Mouse (Mus musculus) G1E-ER4 (cell line): Measurements from ENCODE around the gene Synj2. TPM values are rescaled to one million over a fixed set of nuclear protein-coding genes. Genes with fewer than 3 reads are reported as not detected.

Experiments used
- GATA1 ChIP-seq: IDR thresholded peaks from one replicate; pipeline ENCODE4 v1.8.0; 2012; ENCODE audit warnings: low read length, inconsistent platforms
- polyA plus RNA-seq: library from polyadenylated mRNA; stranded (reverse); fragments of >175 nt; gene quantifications from 2 replicates; pipeline ENCODE4 v1.2.3, GENCODE M21; 2012

Gene Synj2
- polyA plus RNA-seq, 1 experiment, result not detected

DNA sequence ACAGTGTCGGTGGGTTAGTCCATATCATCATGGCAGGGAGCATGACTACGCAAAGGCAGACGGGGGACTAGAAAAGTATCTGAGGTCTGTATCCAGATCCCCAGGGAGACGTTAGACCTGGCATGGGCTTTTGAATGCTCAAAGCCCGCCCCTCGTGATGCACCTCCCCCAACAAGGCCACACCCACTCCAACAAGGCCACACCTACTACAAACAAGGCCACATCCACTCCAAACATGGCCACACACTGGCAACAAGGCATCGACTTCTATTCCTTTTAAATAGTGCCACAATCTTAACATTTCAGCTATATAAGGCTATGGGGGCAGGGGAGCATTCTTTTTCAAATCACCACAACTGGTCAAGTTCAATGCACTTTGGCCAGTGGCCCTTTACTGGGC, 79.6 kb downstream of the Synj2 start:
- no peak for TF ChIP-seq GATA1

DNA sequence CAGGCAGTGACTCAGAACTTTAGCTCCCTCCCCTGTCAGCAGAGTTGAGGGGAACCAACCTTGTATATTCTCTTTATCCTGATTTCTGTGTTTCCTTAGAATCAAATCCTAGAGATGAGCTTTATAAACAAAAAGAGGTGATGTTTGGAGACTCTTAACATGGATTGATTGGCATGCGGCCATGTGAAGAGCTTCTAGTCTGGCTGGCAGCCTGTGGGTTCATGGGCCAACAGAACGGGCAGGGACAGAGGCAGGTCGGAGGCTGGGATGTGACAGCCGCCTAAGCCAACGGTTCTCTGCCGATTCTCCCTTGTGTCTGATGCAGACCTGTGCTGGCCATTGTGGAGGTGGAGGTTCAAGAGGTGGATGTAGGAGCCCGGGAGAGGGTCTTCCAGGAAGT, 84.8 kb downstream of the Synj2 start:
- no peak for TF ChIP-seq GATA1

DNA sequence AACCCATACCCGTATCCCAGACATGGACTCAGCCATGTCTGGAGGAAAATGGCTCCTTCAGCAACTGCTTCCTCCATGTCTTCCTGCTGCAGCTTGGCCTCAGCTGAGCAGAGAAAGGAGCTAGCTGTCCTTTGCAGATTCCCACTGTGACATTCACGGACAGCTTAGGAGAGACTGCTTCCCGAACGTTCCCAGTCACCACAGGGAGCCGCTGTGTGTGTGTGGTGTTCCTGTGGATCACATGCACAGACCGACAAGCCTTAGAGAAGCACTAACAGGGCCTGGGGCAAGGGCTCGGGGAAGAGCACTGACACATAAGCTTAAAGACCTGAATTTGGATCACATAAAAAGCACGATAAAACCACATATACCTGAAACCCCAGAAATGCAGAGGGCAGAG, 94.6 kb downstream of the Synj2 start:
- TF ChIP-seq GATA1, result no peak

DNA sequence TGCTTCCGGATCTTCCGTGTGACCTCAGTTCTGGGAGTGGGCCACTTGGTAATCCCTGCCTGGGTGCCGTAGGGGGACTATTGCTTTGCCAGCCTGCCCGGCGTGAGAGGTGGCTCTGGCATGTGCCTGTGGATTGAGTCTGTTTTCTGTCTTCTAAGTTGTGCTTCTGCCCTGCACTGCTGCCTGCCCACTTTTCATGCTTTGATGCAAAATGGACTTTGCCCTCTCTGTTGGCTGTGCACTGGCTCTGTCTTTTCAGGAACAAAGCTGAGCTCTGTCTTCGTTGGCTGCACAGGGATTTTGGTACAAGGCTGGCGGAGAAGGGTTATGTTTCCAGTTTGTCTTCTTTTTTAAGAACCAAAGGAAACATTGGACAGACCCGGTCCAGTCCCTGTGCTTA, 95.4 kb downstream of the Synj2 start:
- TF ChIP-seq GATA1, result no peak

DNA sequence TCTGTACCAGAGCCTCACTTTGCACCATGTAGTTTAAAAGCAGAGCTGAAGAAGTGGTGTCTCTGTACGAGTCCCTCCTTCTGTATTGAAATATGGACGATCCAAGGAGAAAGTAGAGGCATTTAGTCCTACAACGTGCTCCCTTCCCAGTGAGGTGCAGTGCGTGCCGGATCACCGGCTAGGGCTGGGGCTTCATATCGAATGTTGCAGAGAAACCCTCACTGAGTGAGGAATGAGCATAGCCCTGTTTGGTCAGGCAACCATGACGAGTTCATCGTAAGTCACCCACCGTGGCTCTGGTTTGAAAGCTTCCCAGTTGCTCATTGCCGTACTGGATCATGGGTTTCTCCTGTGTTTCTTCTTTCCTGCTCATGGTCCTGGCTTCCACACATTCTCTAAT, 95.8 kb downstream of the Synj2 start:
- TF ChIP-seq GATA1, result no peak

DNA sequence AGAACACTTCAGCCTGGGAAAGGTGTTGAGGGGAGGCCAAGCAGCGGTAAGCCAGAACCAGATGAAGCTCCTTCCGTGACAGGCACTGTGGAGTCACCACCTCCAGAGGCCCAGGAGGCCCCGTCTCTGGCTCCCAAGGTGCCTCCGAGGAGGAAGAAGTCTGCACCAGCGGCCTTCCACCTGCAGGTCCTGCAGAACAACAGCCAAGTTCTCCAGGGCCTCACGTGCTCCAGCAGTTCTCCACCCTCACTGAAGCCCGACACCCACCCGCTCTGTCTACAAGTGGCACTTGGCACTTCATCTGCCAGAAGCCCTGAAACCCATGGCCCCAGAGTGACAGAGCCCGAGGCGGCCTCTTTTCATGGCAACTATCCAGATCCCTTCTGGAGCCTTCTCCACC, 96.4 kb downstream of the Synj2 start:
- no peak for TF ChIP-seq GATA1

DNA sequence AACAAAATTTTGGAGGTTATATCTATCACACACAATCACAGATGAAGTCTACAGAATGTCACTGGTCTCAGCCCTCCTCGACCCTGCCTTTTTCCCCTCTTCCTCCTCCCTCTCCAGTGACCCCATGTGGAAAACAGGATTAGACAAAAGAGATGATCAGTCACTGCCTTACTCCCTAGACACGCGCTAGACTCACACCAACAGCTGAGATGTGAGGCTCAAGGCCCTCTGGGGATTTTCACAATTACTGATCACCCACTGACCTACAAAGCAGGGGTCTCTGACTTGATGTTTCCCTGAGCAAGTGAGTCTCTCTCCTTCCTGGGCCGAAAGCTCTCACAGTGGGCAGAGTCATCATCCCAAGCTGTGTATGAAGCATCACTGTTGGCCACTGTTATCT, 111.7 kb downstream of the Synj2 start:
- TF ChIP-seq GATA1, result no peak

DNA sequence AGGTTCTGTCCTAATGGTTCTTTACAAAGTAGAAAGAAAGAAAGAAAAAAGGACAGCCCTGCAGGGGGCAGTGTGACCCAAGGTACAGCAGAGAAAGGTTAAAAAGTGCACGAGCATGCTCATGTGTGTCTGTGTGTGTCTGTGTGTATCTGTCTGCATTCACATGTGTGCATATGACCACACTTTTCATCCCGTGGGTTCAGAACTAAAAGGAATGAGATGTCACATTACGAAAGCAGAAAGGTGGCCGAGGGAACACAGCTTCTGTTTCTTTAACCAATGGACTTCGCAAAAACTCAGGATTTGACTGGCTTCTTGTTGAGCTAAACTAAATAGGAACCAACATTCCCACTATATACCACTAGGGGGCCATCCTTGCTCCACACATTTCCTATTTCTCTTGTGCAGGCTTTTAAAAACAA, 113.9 kb downstream of the Synj2 start:
- no peak for TF ChIP-seq GATA1

DNA sequence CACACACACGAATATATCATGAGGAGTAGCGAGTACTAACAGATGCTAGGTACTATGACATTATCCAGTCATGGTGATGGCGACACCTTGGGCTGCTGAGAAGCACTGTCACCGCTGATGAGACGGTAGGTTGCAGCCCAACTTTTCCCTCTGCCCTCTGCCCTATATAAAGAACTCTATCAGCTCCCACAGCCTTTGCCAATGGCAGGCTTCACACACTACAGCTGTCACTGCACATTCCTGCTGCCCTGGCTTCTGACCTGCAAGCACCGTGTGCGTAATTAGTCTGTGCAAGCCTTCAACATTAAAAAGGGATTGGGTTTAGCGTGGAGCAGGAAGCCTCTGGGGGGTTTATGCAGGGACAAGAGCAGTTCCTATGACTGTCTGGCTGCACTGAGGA, 121.7 kb downstream of the Synj2 start:
- TF ChIP-seq GATA1, result no peak

DNA sequence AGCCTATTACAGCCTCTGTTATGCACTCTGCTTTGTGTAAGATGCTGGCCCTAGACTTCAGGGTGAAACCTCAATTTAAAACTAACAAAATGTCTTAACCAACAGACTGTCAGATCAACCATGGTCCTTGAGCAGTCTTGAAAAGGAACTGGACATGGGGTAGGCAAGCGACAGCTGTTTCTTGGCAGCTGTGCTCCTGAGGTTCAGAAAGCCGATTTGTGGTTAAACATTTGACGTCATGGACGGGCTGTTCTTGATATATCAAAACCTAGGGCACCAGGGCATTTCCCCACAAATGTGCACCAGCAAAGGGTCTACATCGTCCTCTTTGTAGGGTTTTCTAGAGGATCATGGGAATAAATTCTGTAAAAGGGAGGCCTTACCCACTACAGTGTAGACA, 122.5 kb downstream of the Synj2 start:
- TF ChIP-seq GATA1, result no peak

DNA sequence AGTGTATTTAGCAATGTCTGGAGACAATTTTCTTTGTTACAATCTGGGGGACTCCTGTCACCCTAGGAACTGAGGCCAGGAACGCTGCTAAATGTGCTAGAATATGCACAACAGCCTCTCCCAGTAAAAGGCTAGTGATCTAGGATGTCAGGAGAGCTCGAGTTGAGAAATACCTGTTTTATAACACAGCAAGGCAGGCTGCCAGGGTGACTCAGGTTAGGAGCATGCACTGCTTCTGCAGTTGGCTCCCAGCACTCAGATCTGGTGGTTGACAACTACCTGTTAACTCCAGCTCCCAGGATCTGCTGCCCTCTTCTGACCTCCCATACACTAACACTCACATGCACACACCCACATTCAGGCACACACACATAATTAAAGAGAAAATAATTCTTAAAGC, 124.9 kb downstream of the Synj2 start:
- TF ChIP-seq GATA1, result no peak

DNA sequence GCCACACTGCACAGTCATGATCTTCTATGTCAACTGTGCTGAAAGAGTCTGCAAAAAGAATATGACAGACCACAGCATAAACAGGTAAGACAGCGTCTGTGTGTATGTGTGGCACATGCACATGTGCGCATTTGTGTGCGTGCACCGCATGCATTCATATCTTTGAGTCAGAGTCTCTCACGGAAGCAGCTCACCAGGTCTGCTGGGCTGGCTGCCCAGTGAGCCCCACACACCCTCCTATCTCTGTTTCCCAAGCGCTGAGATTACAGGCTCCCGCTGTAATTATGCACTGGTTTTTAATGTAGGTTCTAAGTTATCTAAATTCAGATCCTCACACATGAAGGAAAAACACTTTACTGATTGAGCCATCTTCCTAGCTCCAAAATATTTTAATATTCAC, 126.5 kb downstream of the Synj2 start:
- TF ChIP-seq GATA1, result no peak

DNA sequence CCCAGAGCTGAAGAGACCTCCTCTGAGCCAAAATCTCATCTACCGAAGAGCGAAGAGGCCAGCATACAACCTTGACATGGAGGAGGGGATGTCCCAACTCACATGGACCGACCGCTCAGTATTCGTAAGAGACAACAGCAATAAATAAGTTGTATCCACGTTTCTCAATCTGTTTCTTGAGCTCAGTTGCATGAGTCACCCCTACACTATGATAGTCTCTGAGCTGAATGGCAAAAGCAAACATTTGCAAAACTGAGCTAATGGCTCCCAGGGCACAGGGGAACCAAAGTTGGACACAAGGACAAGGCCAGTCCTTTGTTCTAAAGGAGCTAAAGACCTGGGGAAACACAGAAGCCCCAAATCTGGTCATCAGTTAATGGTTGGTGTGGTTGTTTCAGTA, 128.8 kb downstream of the Synj2 start:
- TF ChIP-seq GATA1, result no peak

DNA sequence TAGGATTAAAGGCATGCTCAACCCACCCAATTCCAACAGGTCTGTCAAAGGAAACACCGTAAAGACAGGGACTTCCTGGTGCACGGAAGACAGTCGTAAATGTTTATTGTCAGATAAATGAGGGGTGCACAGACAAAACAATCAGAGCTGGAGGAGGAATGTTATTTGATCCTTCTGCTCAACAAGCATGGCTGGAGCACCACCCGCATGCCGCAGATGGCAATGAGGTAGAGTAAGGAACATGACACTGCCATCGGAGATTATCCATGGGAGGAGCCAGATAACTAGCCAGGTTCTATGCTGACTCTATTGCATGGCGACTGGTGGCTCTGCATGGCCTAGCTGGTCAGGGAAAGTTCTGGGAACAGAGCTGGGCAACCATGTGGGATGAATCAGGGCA, 132.3 kb downstream of the Synj2 start:
- TF ChIP-seq GATA1, result no peak

DNA sequence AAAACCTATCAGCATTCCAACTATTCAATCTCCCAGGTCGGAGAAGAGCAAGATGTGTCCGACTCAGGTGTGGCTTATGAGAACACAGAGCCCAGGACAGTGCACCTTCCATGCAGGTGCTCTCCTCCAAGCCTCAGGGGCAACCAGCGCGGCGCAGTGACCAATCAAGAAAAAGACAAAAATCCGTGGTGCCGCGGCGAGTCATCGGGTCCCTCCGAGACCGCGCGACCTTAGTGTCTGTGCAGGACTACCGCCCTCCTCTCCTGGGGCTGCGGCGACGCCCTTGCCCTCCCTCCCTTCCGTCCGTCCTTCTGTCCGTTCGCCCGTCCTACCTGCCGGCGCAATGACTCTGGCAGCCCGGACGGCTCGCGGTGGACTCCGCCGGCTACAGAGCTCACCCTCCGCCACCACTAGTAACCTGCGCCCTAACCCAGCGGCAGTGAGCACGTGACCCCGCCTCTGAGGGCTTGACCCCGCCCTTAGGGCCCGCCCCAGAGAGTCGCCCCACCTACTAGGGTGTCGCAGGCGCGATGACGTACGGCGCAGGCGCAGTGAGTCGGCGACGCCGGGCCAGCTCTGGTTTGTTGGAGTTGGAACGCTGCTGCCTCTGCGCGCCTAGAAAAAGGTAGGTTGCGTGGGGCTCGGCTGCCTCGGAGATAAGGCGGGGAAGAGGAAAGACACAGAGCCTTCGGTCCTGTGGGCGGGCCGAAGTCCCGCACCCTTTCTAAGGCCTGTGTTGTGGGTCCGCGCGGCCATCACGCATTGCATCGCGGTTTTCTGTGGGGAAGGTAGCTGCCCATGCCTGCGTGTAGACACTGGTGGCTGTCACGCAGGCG, 138.4 kb downstream of the Synj2 start, which contains the start of the genes Serac1 and Gtf2h5:
Gene Serac1, minus strand, starts transcription at position 455 of the 836 bp plus-strand sequence.
Gene Gtf2h5, plus strand, starts transcription at position 500 of the 836 bp plus-strand sequence.
- no peak for TF ChIP-seq GATA1

DNA sequence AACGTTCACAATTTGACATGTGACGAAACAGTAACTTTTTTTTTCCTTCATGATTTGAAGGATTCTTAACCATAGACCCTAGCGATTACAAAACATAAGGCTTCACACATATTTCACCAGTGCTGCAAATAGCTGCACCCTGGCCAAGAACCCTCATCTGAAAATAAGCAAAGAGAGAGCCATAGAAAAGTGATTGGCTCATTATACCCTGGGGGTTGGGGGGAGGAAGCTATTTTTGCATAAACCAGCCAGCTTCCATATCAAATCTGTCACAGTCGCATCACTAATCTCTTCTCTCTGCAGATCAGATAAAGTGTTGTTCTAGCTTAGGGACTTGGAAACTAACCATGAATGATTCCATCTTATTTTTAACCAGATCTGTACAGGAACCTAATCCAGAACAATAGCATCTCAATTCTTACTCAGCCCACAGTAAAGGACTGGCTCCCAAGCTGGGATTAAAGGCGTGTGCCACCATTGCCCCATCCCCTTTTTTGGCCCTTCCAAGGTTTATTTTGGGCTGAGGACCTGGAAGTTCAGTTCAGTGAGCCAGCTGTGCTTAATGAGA, 142.3 kb downstream of the Synj2 start:
- TF ChIP-seq GATA1, result no peak

DNA sequence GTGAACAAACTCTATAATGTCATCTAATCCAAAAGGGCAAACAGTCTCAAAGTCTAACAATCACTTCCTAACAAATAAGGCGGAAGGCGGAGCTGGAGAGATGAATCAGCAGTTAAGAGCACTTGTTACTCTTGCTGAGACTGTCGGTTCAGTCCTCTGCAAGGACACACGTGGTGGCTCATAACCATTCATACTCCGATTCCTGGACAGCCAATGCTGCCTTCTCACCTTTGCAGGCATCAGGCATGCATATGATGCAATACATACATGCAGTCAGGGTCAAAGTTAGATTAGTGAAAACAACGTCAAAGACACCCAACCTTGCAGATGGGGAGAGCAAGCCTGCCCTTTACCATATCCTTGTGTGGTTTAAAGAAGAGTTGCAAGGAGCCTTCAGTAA, 150.5 kb downstream of the Synj2 start:
- no peak for TF ChIP-seq GATA1

Other genes starting within 250 kb of the Synj2 start
- 30.6 and 35.8 TPM in 2 replicates for gene Snx9, start 100.0 kb upstream of the Synj2 start, polyA plus RNA-seq
- 5.3 and 7.4 TPM in 2 replicates for gene Serac1, start 138.5 kb downstream of the Synj2 start, polyA plus RNA-seq
- gene Gtf2h5, start 138.5 kb downstream of the Synj2 start, polyA plus RNA-seq, result 2.2 and 2.5 TPM in 2 replicates
- gene Tulp4, start 165.2 kb downstream of the Synj2 start, polyA plus RNA-seq, result 16.4 and 19.8 TPM in 2 replicates